22 mouse cellular contexts compared by ENCODE assay signal in genomic region chr15:41352129-41352528, GRCm38 (mm10).
DNase-seq lines count a peak whose midpoint lies in the region; ATAC-seq and TF ChIP-seq lines count a peak whose summit lies in the region.
"Had no signal": no experiment of that assay in that cellular context is flagged by ENCODE, and none has a peak within 500 bp of the region (broad histone marks: within the 10 kb centered on the region; RNA-seq: fewer than 3 reads in every experiment).

No protein-coding gene starts in this region.

- 14% methylated on average over 1 of the region's 2 CpGs for WGBS in forebrain, embryonic 11.5 days

- no peaks in the 10 kb centered on the region for H3K9me3 ChIP-seq in E14TG2a.4 (ENCODE audit: low read length)
- peaks cover 5% of the 10 kb centered on the region for H3K9me3 ChIP-seq in ES-Bruce4 (replicated peaks; ENCODE audit: control insufficient read depth, insufficient read depth, low read length, poor library complexity, severe bottlenecking)
- no peaks in the 10 kb centered on the region for H3K9me3 ChIP-seq in ES-E14 (ENCODE audit: control insufficient read depth, insufficient read depth, low read depth, low read length)
- H3K9me3 ChIP-seq in forebrain, embryonic 11.5 days (ENCODE audit: control insufficient read depth, low read length) = no peaks in the 10 kb centered on the region
- H3K9me3 ChIP-seq: embryonic facial prominence, embryonic 10.5 days; embryonic facial prominence, embryonic 12.5 days; forebrain, embryonic 12.5 days had no signal

- H3K9ac ChIP-seq in ES-Bruce4 (ENCODE audit: low read depth, poor library complexity, severe bottlenecking) (no peak overlapping the region), ES-E14 (ENCODE audit: insufficient read depth, low read depth, low read length, poor library complexity, severe bottlenecking) (no peak overlapping the region)
- no peak overlapping the region for H3K9ac ChIP-seq in forebrain, embryonic 11.5 days (ENCODE audit: low read length)
- H3K9ac ChIP-seq: embryonic facial prominence, embryonic 12.5 days; forebrain, embryonic 12.5 days; forebrain, postnatal 0 days had no signal

- TF ChIP-seq EP300 in ES-Bruce4 (IDR thresholded peaks at IDR 0.05; ENCODE audit: insufficient read depth, low read depth, low read length) = peak; percentile 61; the same call in 1 of the 2 replicates

- peak overlapping the region; percentile 99 for H3K27ac ChIP-seq in ES-Bruce4 (ENCODE audit: insufficient read depth, low read length)
- H3K27ac ChIP-seq in ES-E14 (ENCODE audit: insufficient read depth, low read depth, low read length, poor library complexity, severe bottlenecking) = peak overlapping the region; percentile 95; the same call in 1 of the 2 replicates
- H3K27ac ChIP-seq in forebrain, embryonic 11.5 days (ENCODE audit: low read depth, low read length) = no peak overlapping the region
- H3K27ac ChIP-seq: embryonic facial prominence, embryonic 10.5 days; embryonic facial prominence, embryonic 12.5 days; forebrain, embryonic 12.5 days had no signal

- intact Hi-C loops in left cerebral cortex, postnatal 36 days (cut with DNase I) = no loop called here

- H3K4me2 ChIP-seq in forebrain, embryonic 11.5 days (ENCODE audit: low read depth, low read length, severe bottlenecking) = no peak overlapping the region
- H3K4me2 ChIP-seq: embryonic facial prominence, embryonic 12.5 days; forebrain, embryonic 12.5 days had no signal

- in situ Hi-C loops in ES-E14 (cut with MboI; ENCODE audit: low sequenced_read_pairs in 2 of 2, unreplicated experiment in 2 of 2) = no loop called here

- H3K4me1 ChIP-seq in E14TG2a.4 (replicated peaks; ENCODE audit: low read depth, low read length) = peaks cover 33% of the 10 kb centered on the region
- no peaks in the 10 kb centered on the region for H3K4me1 ChIP-seq in ES-Bruce4 (ENCODE audit: control insufficient read depth, insufficient read depth, low read length)
- H3K4me1 ChIP-seq in ES-E14 (ENCODE audit: control insufficient read depth in 2 of 2, insufficient read depth in 2 of 2, low read length in 2 of 2, poor library complexity in 1 of 2) = peaks cover 0 to 11% of the 10 kb centered on the region in 2 experiments; a peak in 2 of 4 replicates
- H3K4me1 ChIP-seq in forebrain, embryonic 11.5 days (replicated peaks; ENCODE audit: control insufficient read depth, insufficient read depth, low read length) = no peaks in the 10 kb centered on the region
- H3K4me1 ChIP-seq: embryonic facial prominence, embryonic 10.5 days; embryonic facial prominence, embryonic 12.5 days; forebrain, embryonic 12.5 days had no signal

- H3K36me3 ChIP-seq in E14TG2a.4 (ENCODE audit: insufficient read depth, low read length) (no peaks in the 10 kb centered on the region), ES-Bruce4 (ENCODE audit: control insufficient read depth, insufficient read depth, low read length, poor library complexity, severe bottlenecking) (no peaks in the 10 kb centered on the region; the same call in 1 of the 2 replicates), ES-E14 (ENCODE audit: control insufficient read depth, insufficient read depth, low read length, poor library complexity, severe bottlenecking) (no peaks in the 10 kb centered on the region; the same call in 1 of the 2 replicates)
- no peaks in the 10 kb centered on the region for H3K36me3 ChIP-seq in forebrain, embryonic 11.5 days (ENCODE audit: control insufficient read depth, insufficient read depth, low read length)
- H3K36me3 ChIP-seq: embryonic facial prominence, embryonic 10.5 days; embryonic facial prominence, embryonic 12.5 days; forebrain, embryonic 12.5 days had no signal

- ATAC-seq in forebrain, embryonic 11.5 days (replicated peaks; ENCODE audit: low FRiP score) = no peak
- no peak for ATAC-seq in megakaryocyte progenitor cell, adult 5-6 weeks (replicated peaks; ENCODE audit: poor library complexity)
- ATAC-seq: activated CD4-positive, CD25-positive, alpha-beta regulatory T cell, adult 4 months; forebrain, embryonic 14.5 days; forebrain, postnatal 0 days had no signal

- TF ChIP-seq CTCF in E14TG2a.4 (conservative IDR thresholded peaks at IDR 0.05; ENCODE audit: low read length) (no peak), ES-Bruce4 (IDR thresholded peaks at IDR 0.05; ENCODE audit: low read depth, low read length) (no peak)

- H3K4me3 ChIP-seq in E14TG2a.4 (replicated peaks; ENCODE audit: low read length) (peak overlapping the region; percentile 23; the same call in 1 of the 2 replicates), ES-Bruce4 (ENCODE audit: low read depth, low read length) (no peak overlapping the region), ES-E14 (ENCODE audit: insufficient read depth in 1 of 2, low read depth in 1 of 2, low read length in 2 of 2, poor library complexity in 1 of 2, severe bottlenecking in 1 of 2) (peak overlapping the region in 1 of 2 experiments; percentile 18; a peak in 1 of 4 replicates)
- H3K4me3 ChIP-seq in forebrain, embryonic 11.5 days (ENCODE audit: low read depth, low read length) = no peak overlapping the region
- H3K4me3 ChIP-seq: embryonic facial prominence, embryonic 10.5 days; embryonic facial prominence, embryonic 12.5 days; forebrain, embryonic 12.5 days had no signal

- H3K27me3 ChIP-seq in E14TG2a.4 (ENCODE audit: insufficient read depth, low read length) = no peaks in the 10 kb centered on the region
- H3K27me3 ChIP-seq in ES-Bruce4 (ENCODE audit: control insufficient read depth, insufficient read depth, low read length, poor library complexity, severe bottlenecking) = no peaks in the 10 kb centered on the region
- H3K27me3 ChIP-seq in forebrain, embryonic 11.5 days (ENCODE audit: control insufficient read depth, insufficient read depth, low read length) = no peaks in the 10 kb centered on the region
- H3K27me3 ChIP-seq: embryonic facial prominence, embryonic 12.5 days; forebrain, embryonic 12.5 days had no signal

- DNase-seq in ES-E14 (ENCODE audit: low read depth, low spot score) (peak; percentile 71), WW6 (ENCODE audit: low read depth, low spot score) (peak; percentile 43)
- no peak for DNase-seq in forebrain, embryonic 11.5 days (ENCODE audit: low spot score)
- no peak for DNase-seq in left cerebral cortex, adult 11 months (ENCODE audit: low spot score)
- DNase-seq in left cerebral cortex, postnatal 36 days (ENCODE audit: low spot score in 2 of 2) = no peak
- DNase-seq: adrenal gland, adult 8-10 months; adrenal gland, postnatal 14 days; adrenal gland, postnatal 36 days; cerebellum, adult 11-12 months; cerebellum, adult 2 months; cerebellum, adult 9-10 months; cerebellum, postnatal 10 days; cerebellum, postnatal 25 days; forebrain, postnatal 0 days had no signal

- no peak for TF ChIP-seq POLR2A in ES-Bruce4 (IDR thresholded peaks at IDR 0.05; ENCODE audit: insufficient read depth, low read length)

TF ChIP-seq in ES-E14, 5 proteins besides CTCF, POLR2A, EP300 and RAD21:
- TF ChIP-seq CHD2 (IDR thresholded peaks at IDR 0.05; ENCODE audit: low read depth, low read length) (no peak), HCFC1 (IDR thresholded peaks at IDR 0.05; ENCODE audit: borderline replicate concordance, insufficient read depth, low read length) (no peak), ZC3H11A (IDR thresholded peaks at IDR 0.05; ENCODE audit: borderline replicate concordance, low read depth, low read length) (no peak), ZNF384 (IDR thresholded peaks at IDR 0.05; ENCODE audit: low read depth, low read length) (no peak), MAFK (IDR thresholded peaks at IDR 0.05; ENCODE audit: insufficient read depth, low read depth, low read length) (no peak)

Comparison
In these comparisons a context has a peak if more than half of its experiments do, and no peak if none do; other contexts are left out.
1. DNase-seq: peak in ES-E14 (single experiment) and WW6 (single experiment); none in forebrain, embryonic 11.5 days (single experiment), left cerebral cortex, adult 11 months (single experiment) and left cerebral cortex, postnatal 36 days (0 of 2).